ENCODE assay signal across 8 mouse cellular contexts in the genomic region with DNA sequence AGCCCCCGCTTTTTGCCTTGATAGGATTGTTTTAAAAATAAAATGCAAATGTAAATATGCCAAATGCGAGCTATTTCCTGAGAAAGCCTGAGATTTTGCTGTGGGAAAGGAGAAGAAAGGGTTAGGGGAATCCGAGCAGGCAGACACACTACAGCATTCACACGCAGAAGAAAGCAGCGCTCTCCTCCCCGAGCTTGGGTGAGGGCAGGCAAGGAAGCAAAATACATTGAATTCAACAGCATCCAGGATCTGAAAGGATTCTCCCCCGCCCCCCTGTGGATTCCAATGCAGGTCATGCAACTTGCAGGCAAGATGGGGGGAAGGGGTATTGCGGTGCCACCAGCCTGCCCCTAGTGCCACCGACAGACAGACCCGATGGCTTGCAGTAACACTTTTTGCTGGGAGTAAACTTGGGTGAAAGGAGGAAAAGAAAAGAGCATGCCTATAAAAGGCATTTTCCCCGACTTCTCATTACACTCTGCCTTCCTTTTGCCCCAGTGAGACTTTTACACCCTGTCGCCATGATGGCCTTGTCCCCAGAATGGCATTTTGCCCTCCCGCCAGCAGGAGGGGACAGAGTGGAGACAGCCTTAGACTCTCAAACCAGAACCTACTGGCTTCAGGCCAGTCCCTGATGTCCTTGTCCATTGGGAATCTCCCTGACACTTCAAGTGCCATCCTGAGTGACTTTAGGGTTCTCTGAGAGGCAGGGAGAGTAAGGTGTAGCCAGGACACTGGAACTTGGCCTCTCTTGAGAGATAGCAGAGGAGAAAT.
A peak's percentile ranks its signal among the peaks of the same experiment; 100 is the strongest.
DNase-seq lines count a peak whose midpoint lies in the region; ATAC-seq and TF ChIP-seq lines count a peak whose summit lies in the region.

No protein-coding gene starts in this region.

- H3K4me1 ChIP-seq in lung, postnatal 0 days (ENCODE audit: insufficient read depth, low read depth, low read length) = no peaks in the 10 kb centered on the region
- peaks cover 20% of the 10 kb centered on the region for H3K4me1 ChIP-seq in hindbrain, embryonic 16.5 days (ENCODE audit: control insufficient read depth, insufficient read depth, low read depth, low read length)

- TF ChIP-seq EP300 in lung, postnatal 0 days (IDR thresholded peaks at IDR 0.05) = no peak

- WGBS in lung, postnatal 0 days = 2% methylated on average over 13 of the region's 13 CpGs
- 3% methylated on average over 13 of the region's 13 CpGs for WGBS in hindbrain, embryonic 16.5 days

- ATAC-seq in cerebellum, adult (ENCODE audit: insufficient number of reproducible peaks, low FRiP score, low TSS enrichment) = no peak
- ATAC-seq in lung, postnatal 0 days = no peak
- peak; percentile 50 for ATAC-seq in hindbrain, embryonic 16.5 days

- H3K4me3 ChIP-seq in lung, postnatal 0 days (ENCODE audit: low read depth, low read length) = no peak overlapping the region
- H3K4me3 ChIP-seq in hindbrain, embryonic 16.5 days (ENCODE audit: low read length) = peak overlapping the region; percentile 78

- no peaks in the 10 kb centered on the region for H3K36me3 ChIP-seq in lung, postnatal 0 days (ENCODE audit: insufficient read depth, low read length)
- H3K36me3 ChIP-seq in hindbrain, embryonic 16.5 days (ENCODE audit: control insufficient read depth, insufficient read depth, low read length) = no peaks in the 10 kb centered on the region

- H3K4me2 ChIP-seq in lung, postnatal 0 days (replicated peaks; ENCODE audit: low read depth, low read length) = no peak overlapping the region
- H3K4me2 ChIP-seq in hindbrain, embryonic 16.5 days (ENCODE audit: low read length) = peak overlapping the region; percentile 87

- DNase-seq in cerebellum, adult 11 months = peak; percentile 73
- DNase-seq in lung, postnatal 0 days (ENCODE audit: low spot score) = peak; percentile 21
- no peak for DNase-seq in lung, adult 18-20 months
- DNase-seq in embryo, embryonic 11 days = peak; percentile 48
- DNase-seq in naive thymus-derived CD4-positive, alpha-beta T cell, adult 2 months (ENCODE audit: low read depth) = peak; percentile 62
- no peak for DNase-seq in urinary bladder, adult 18-20 months (ENCODE audit: low spot score in 2 of 2)

- H3K27me3 ChIP-seq in lung, postnatal 0 days (replicated peaks; ENCODE audit: insufficient read depth, low read length) = peaks cover 49% of the 10 kb centered on the region
- peaks cover 8% of the 10 kb centered on the region; the same call in 1 of the 2 replicates for H3K27me3 ChIP-seq in hindbrain, embryonic 16.5 days (replicated peaks; ENCODE audit: control insufficient read depth, insufficient read depth, low read length)

- TF ChIP-seq CTCF in lung, postnatal 0 days (IDR thresholded peaks at IDR 0.05) = peak; percentile 52

- no peaks in the 10 kb centered on the region for H3K9me3 ChIP-seq in lung, postnatal 0 days (ENCODE audit: low read length)
- H3K9me3 ChIP-seq in hindbrain, embryonic 16.5 days (ENCODE audit: control insufficient read depth, low read length) = no peaks in the 10 kb centered on the region

- no peak overlapping the region for H3K9ac ChIP-seq in lung, postnatal 0 days (replicated peaks; ENCODE audit: low read depth)
- H3K9ac ChIP-seq in hindbrain, embryonic 16.5 days (ENCODE audit: low read depth, low read length) = peak overlapping the region; percentile 86

- H3K27ac ChIP-seq in lung, postnatal 0 days (ENCODE audit: low read length) = no peak overlapping the region
- peak overlapping the region; percentile 93 for H3K27ac ChIP-seq in hindbrain, embryonic 16.5 days (ENCODE audit: low read depth, low read length)

Comparison
In these comparisons a context has a peak if more than half of its experiments do, and no peak if none do; other contexts are left out.
1. DNase-seq: peak in cerebellum, adult 11 months (single experiment), lung, postnatal 0 days (single experiment), embryo, embryonic 11 days (single experiment) and naive thymus-derived CD4-positive, alpha-beta T cell, adult 2 months (single experiment); none in lung, adult 18-20 months (0 of 2) and urinary bladder, adult 18-20 months (0 of 2).